Mouse (Mus musculus) gastrocnemius, postnatal 36 days (tissue): ENCODE measurements around the gene Ythdf2. TPM values are rescaled to one million over a fixed set of nuclear protein-coding genes. Genes with fewer than 3 reads are reported as not detected.
A peak's percentile ranks its signal among the peaks of the same experiment; 100 is the strongest.
"Not testable (repeated sequence)": the region's sequence is repeated elsewhere in the genome, so short reads cannot be mapped to it uniquely, and the experiment has no call there.

Experiments
- DNase-seq, 2 experiments: peaks; one replicate each; pipeline ENCODE4 v3.0.0; 2022
- intact Hi-C: fragments of 180-260 bp; cut with DNase I; formaldehyde crosslinking; loops from one replicate; pipeline ENCODE4 v1.15.1; 2025
- long read RNA-seq, 2 experiments: library from polyadenylated mRNA; stranded (forward); transcript quantifications; one replicate each; pipeline ENCODE4 v2.0.0; 2021
- total RNA-seq, 2 experiments: library from RNA; stranded (reverse); gene quantifications; 2 replicates each; pipeline ENCODE4 v1.2.3; 2021

Ythdf2 gene
- total RNA-seq: 10 to 100 TPM; 21.6 to 27.3 TPM
- long read RNA-seq, experiment 1, full-length matches to known transcripts: 34 of 37 reads
- long read RNA-seq, experiment 1, partial matches to known transcripts: 1 of 37 reads
- long read RNA-seq, experiment 1, other reads (novel, unspliced or antisense): 2 of 37 reads
- long read RNA-seq, experiment 2, full-length matches to known transcripts: 68 of 74 reads
- long read RNA-seq, experiment 2, partial matches to known transcripts: 1 of 74 reads
- long read RNA-seq, experiment 2, other reads (novel, unspliced or antisense): 5 of 74 reads

DNA sequence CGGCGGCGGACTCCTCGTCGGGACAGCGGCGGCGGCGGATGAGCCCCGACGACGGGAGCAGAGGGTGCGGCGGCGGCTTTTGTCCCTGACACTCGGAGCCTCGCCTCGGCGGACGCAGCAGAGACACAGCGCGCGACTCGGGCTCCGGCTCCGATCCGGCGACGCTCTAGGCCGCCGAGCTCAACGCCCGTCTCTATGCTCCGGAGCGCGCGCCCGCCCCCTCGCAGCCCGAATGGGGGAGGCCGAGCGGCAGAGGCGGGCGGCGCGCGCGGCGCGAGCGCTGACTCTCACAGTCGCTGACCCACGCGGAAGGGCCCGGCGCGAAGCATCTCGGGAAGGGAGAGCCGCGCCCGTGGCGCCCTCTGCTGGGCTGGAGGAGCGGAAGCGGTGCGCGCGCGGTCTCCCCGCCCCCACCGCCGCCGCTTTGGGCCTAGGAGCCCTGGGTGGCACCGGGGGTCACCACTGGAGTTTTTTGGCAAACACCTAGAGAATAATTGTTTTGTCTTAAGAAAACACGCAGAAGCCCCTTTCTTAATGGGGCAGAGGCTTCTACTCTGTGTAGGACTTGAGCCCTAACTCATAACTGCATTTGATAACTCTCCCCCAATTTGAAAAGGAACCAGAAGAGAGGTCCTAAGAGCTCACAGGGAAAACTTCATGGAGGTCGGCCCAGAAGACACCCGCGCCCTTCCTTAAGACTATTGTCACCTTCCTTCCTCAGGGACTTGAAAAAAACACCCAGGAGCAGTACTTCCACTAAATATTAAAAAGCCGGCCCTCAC, at the start of gene Ythdf2:
Gene Ythdf2 (minus strand): TSS at position 351 of the 782 bp plus-strand sequence.
- DNase-seq: peak; percentile 95 to 97
- intact Hi-C loops: loop anchor here (2.0 to 5.0 kb wide), 2 partner anchors 49 to 135 kb away; partner anchors contain the start of gene Gmeb1

DNA sequence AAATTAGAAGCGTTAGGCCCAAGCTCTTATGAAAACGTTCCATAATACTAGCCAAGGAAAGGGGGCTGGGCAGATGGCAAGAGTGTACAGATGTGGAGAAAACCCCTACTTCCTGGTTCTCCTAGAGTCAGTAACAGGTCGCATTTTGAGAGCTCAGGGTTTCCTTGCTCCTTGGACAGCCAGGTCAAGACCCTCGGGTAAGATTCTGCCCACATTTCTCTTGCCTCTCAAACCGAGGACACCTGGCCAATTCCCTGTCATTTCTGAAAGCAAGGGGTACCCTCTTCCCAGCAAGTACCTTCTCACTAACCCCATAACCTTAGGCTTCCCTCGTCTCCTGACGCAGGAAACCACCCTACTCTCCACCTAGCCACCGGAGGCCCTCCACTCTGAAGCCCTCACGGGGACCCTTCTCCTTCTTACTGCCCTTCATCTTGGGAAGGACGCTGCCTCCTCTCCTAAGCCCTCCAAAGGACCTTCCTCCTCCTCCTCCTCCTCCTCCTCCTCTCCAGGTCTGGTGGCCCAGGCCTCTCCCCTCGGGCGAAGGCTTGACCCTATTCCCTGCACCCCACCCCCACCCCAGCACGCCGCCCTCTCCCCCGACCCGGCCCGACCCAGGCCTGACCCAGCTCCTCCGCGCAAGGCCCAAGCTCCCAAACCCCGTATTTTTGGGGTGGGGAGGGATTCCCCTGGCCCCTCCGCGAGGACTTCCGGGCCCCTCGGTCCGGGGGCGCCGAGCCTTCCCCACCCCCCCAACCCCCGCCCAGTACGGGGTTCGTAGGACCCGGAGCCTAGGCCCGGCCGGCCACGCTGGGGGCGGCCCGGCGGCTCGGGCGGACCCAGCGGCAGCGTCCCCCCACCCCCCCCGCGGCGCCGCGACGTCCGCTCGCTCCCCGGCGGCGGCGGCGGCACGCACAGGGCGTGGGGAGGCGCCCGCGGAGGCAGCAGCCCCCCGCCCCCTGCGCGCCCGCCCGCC, 48.6 kb upstream of the Ythdf2 start:
- intact Hi-C loops: loop anchor here (2.0 kb wide), 1 partner anchor 48 kb away; the partner anchor contains the start of gene Ythdf2
- DNase-seq: peak; percentile 38 to 58

DNA sequence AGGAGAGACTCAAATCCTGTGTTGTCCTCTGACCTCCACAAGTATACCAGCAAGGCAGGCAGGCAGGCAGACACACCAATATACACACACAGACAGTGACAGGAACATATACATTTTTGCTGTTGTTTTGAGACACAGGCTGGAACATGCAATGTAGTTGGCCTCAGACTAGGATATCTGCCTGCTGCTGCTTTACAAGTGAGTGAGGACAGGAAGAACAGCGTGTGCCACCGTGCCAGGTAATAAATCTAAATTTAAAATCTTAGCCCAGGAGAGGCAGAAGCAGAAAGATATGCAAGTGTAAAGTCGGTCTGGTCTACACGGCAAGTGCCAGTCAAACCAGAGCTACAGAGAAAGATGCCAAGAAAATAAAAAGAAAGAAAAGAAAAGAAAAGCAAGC, 47.1 kb upstream of the Ythdf2 start:
- intact Hi-C loops: no loop called here
- no peak for DNase-seq

DNA sequence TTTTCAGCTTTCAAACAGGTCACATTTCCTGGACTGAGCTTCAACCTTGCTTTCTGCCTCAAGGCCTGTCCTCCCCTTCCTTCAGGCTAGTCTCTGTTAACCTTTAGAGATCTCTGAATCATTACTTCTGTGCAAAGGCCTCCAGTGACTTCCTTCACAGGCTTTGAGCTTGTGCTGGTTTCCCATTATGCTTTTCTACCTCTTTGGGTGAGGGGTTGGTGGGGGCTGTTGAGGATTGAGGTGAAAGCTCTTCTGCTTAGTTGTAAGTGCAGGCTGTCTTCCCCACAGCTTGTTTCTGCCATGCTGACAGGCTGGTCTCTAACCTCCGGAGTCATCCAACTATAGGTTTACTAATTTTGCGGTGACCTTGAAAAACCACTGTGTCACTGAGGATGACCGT, 44.3 kb upstream of the Ythdf2 start:
- no peak for DNase-seq

DNA sequence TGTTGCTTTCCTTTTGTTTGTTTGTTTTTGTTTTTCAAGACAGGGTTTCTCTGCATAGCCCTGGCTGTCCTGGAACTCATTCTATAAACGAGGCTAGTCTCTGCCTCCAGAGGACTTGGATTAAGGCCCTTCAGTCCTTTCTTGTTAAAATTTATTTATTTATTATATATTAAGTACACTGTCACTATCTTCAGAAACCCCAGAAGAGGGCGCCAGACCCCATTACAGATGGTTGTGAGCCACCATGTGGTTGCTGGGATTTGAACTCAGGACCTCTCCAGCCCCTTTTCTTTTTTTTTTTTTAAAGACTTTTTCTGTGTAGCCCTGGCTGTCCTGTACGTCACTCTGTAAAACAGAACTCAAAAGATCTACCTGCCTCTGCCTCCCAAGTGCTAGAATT, 42.9 kb upstream of the Ythdf2 start:
- intact Hi-C loops: no loop called here
- DNase-seq: no peak

More for the DNA sequence above, 44.3 kb upstream of the Ythdf2 start:
- intact Hi-C loops: no loop called here

DNA sequence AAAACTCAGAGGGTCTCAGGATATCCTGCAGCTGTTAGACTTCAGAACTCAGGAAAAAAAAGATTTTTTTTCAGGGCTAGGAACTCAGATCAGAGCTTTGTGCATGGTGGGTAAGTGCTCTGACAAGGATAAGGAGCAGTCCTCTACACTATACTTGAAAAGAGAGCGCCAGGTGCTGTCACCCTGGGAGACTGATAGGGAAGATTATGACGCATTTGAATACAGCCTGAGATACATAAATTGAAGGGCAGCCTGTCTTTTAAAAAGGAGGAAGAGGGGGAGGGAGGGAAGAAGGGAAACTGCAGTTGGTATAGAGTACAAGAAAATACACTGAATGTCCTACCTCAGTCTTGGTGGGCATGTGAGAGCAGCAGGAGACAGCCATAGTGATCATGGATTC, 41.5 kb upstream of the Ythdf2 start:
- intact Hi-C loops: no loop called here
- no peak for DNase-seq

DNA sequence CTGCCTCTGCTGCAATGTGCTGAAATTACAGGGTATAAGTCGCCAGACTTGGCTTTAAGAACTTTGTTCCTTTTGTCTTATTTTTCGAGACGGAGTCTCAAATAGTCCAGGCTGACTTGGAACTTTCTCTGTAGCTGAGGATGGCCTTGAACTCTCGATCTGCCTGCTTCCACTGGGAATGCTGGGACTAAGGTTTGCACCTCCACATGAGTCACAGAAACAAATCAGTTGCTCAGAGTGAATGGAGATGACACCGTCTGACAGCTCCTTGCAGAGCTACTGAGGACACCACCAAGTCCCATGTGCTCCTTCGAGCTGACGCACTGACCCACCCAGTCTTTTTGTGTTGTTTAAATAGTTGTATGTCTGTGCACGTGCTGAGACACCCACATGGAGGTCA, 41.0 kb upstream of the Ythdf2 start:
- DNase-seq: no peak
- intact Hi-C loops: no loop called here

DNA sequence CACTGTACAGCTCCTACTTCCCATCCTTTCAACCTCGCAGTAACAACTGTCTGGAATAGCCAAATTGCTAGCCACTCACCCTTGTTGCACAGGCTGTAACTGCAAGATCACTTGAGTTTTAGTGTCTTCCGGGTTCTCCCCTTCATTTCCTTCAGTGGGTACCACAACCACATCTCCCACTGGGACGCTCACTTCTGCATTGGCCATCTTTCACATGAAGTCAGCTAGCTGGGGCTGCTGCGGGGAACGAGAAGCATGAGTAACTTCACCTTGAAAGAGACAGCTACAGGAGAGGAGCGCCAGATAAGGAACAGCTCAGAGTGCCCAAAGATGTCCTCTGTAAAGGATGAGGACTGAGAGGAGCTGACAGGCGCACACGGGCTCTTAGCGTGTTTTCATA, 39.5 kb upstream of the Ythdf2 start:
- no peak for DNase-seq
- intact Hi-C loops: no loop called here

DNA sequence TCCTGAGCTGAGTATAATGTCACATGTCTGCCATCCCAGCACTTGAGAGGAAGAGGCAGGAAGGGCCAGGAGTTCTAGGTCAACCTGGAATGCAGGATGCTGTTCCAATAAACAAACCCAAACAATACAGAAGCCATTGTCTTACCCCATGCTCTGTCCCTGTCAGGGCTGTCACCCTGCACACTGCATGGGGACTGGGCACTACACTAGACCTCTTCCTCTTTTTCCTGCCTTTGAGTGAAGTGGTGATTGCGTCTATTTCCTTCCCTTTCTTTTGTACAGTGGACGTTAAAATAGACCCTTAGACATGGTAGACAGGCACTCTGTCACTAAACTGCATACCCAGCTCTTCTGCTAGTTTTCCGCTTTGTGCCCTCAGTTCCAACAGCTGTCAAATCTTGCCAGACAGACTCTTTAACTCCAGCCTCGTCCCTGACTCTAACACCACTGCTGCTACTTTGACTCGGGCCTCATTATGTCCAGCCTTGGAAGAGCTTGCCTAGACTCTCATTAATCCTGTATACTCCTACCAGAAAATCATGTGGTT, 35.4 kb upstream of the Ythdf2 start:
- intact Hi-C loops: no loop called here

DNA sequence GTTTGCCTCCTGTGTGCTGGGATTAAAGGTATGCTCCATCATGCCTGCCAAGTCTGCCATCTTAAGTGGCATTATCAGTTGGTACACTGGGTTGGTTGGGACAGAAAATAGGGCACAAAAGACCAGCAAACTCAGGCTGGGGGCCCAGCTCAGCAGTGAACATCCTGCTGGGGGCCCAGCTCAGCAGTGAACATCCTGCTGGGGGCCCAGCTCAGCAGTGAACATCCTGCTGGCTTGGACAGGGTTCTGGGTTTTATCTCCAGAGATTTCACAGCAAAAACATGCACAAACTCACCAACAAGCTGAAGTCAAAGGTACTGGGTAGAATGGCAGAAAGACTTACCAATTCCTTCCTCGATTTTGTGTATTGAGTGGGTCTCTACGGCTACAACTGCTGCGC, 33.5 kb upstream of the Ythdf2 start:
- DNase-seq: no peak
- intact Hi-C loops: no loop called here

More for the DNA sequence above, 35.4 kb upstream of the Ythdf2 start:
- DNase-seq: no peak

DNA sequence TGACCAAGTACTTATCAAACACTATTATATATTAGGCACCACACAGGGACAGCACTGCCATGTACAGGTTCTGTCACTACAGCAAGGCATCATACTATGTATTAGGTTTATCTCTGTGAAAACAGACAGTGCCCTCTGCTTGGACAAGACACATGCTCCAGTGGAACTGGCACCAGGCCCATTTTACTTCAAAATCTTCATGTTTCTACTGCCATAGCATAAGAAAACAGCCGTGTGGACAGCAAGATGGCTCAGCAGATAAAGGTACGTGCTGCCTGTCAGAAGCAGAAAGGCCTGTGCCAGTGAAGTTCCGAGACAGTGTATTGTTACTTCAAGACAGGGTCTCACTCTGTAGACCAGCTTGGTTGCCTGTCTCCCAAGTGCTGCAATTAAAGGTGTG, 29.1 kb upstream of the Ythdf2 start:
- intact Hi-C loops: no loop called here
- DNase-seq: no peak

DNA sequence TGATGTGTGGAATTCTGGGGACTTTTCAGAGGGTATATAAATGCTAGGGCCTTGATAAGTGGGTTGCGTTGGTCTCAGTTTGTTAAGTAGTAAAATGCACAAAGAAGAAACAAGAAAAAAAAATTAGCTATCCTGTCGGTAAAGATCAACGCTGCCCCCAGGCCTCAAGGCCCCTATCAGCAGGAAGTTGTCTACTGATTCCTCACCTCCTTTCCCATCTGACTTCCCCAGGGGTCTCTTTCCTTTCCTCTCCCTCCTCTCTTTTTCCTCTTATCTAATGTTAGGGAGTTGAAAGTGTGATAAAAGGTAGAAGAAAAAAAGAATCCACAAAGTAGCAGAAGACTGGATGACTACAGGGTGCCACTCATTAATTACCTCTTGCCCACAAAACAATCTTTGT, 28.3 kb upstream of the Ythdf2 start:
- intact Hi-C loops: no loop called here
- no peak for DNase-seq

DNA sequence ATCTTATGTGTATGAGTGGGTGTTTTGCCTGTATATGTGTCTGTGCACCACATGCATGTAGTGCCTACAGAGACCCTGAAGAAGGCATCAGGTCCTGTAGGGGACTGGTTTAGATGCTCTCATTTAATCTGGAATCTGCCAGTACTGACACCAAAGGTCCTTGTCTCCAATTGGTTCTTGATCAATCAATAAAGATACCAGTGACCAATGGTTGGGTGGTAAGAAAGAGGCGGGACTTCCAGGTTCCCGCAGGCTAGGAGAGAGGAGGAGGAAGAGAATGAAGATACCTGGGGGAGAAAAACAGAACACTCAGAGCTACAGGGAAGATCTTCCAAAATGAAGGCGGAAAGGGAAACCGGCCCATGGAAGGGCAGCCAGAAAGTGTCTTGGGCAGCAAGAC, 26.3 kb upstream of the Ythdf2 start:
- intact Hi-C loops: no loop called here
- DNase-seq: no peak

DNA sequence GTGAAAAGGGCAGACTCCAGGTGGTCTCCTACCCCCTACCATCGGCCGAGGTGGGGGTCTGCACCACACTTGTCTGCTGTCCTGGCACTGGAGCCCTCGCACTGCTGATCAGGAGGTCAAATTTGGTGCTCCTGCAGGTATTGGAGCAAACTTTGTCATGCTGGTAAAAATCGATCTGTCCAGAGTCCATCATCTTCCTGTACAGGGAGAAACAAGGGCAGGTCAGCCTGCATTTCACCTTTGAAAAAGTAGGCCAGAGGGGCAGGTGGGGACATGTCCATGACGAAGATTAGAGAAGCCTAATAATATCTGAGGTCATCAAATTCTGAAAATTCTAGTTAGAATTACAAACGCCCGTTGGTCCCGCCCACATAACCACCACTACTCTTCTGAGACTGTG, 22.6 kb upstream of the Ythdf2 start:
- intact Hi-C loops: no loop called here
- DNase-seq: no peak

DNA sequence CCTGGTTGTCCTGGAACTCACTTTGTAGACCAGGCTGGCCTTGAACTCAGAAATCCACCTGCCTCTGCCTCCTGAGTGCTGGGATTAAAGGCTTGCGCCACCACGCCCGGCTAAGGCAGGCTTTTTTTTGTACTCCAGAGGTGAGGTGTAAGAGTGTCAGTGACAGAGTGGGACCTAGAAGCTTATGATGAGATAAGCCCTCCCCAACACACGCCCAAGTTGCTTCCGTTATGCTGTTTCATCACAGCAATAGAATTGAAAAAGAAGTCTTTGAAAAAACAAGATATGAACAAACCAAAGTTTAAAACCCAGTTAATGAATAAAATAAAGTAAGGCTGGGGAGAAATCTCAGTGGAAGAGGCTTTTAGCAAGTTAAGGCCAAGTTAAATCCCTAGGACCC, 18.3 kb upstream of the Ythdf2 start:
- intact Hi-C loops: no loop called here
- no peak for DNase-seq

DNA sequence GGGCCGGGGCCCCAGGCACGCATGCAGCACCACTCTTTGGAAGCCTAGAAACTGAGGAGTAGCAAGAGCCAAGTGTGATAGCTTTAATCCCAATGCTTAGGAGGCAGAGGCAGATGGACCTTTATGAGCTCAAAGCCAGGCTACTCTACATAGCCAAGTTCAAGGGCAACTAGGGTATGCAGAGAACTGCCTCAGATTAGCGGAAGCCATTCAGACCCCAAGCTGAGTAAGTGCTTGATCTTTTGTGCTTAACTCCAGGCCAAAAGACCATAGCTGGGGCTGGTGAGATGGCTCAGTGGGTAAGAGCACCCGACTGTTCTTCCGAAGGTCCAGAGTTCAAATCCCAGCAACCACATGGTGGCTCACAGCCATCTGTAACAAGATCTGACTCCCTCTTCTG, 9.9 kb upstream of the Ythdf2 start:
- DNase-seq, intact Hi-C loops: not testable (repeated sequence)

DNA sequence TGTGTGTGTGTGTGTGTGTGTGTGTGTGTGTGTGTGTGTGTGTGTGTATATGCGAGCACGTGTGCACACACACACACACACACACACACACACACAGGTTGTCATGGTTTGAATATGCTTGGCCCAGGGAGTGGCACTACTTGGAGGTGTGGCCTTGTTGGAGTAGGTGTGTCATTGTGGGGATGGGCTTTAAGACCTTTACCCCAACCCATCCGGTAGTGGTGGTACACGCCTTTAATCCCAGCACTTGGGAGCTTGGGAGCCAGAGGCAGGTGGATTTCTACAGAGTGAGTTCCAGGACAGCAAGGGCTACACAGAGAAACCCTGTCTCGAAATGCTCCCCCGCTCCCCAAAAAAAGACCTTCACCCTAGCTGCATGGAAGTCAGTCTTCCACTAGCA, 6.3 kb upstream of the Ythdf2 start:
- intact Hi-C loops: not testable (repeated sequence)

DNA sequence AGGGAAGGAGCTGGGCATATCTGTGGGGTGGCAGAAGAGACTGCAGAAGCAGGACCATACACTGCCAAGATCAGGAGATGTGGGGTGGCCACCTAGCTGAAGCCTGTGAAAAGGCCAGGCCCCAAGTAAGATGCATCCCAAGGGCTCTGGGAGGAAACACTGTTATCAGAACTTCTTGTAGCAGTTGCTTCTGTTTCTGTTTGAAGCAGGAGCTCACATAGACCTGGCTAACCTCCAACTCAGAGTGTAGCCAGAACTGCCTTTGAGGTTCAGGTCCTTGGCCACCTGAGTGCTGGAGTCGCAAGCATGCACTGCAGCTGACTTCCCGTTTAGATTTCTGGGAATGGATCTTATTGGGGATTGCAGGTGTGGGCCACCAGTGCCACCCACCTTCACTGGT, 5.7 kb upstream of the Ythdf2 start:
- no peak for DNase-seq
- intact Hi-C loops: no loop called here

More for the DNA sequence above, 6.3 kb upstream of the Ythdf2 start:
- DNase-seq: not testable (repeated sequence)

DNA sequence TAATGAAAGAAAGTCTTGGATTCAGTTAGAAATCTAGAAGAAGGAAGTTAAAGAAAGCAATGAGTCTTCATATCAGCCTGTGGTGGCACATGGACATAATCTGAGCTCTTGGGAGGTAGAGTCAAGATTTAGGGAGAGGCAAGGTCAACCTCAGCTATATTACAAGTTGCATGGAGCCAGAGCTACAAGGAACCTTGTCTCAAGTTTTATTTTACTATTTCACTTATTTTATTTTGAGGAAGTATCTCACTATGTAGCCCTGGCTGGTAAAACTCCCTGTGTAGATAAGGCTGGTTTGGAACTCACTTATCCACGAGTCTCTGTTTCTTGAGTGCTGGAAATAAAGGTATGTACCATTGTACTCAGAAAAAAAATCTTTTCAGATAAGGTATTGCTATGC, 4.5 kb upstream of the Ythdf2 start:
- no peak for DNase-seq
- intact Hi-C loops: no loop called here

DNA sequence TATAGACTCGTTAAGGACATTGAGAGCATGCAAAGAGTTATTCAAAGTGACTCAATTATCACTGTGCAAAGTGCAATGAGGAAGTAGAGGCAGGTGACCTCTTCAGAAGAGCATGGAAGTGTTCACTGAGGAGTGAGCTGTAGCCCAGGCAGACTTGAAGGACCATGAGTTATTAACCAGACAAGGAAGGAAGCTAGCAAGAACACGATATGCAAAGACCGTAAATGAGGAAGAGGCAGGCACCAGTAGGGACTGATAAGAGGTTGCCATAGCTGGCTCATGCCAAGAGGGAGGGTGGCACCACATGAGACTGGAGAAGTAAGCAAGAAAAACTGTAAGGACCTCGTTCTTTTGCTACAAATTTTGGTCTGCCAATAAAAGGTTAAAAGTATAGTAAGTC, 2.7 kb upstream of the Ythdf2 start:
- no peak for DNase-seq
- intact Hi-C loops: loop anchor here (5.0 kb wide), 1 partner anchor 132 kb away; no protein-coding TSS in a partner anchor
